Mouse (Mus musculus) heart, adult 2 months (tissue): ENCODE data around the gene Eps8l3. TPM values are rescaled to one million over a fixed set of nuclear protein-coding genes. Genes with fewer than 3 reads are reported as not detected.

Experiments used
- DNase-seq, 2 experiments: peaks; one replicate each; pipeline ENCODE4 v3.0.0; 2021
- H3K27ac ChIP-seq: fragments of 200-600 bp; 2 replicates; pipeline ENCODE4 v1.8.1; 2022
- H3K27me3 ChIP-seq: fragments of 200-500 bp; 2 replicates; pipeline ENCODE4 v1.6.1; 2012; ENCODE audit warnings: mild to moderate bottlenecking, low read length, inconsistent platforms, mixed read lengths; ENCODE audit not compliant: control insufficient read depth, insufficient read depth
- H3K36me3 ChIP-seq: fragments of 200-500 bp; 2 replicates; pipeline ENCODE4 v1.6.1; 2012; ENCODE audit warnings: low read length, inconsistent platforms; ENCODE audit not compliant: control insufficient read depth, insufficient read depth
- H3K4me1 ChIP-seq: fragments of 200-500 bp; 2 replicates; pipeline ENCODE4 v1.6.1; 2011; ENCODE audit warnings: low read length; ENCODE audit not compliant: control insufficient read depth, insufficient read depth
- H3K4me3 ChIP-seq: fragments of 200-600 bp; 2 replicates; pipeline ENCODE4 v1.8.1; 2022
- H3K79me2 ChIP-seq: fragments of 200-500 bp; replicated peaks from 2 replicates; pipeline ENCODE4 v1.6.1; 2012; ENCODE audit warnings: mild to moderate bottlenecking, inconsistent platforms, low read length, moderate library complexity, mixed read lengths; ENCODE audit not compliant: control insufficient read depth, insufficient read depth
- H3K9ac ChIP-seq: fragments of 200-500 bp; 2 replicates; pipeline ENCODE4 v1.6.1; 2012; ENCODE audit warnings: low read depth, mild to moderate bottlenecking, control low read depth, inconsistent platforms, low read length, mixed read lengths
- CTCF ChIP-seq: fragments of 200-600 bp; IDR thresholded peaks from 2 replicates; pipeline ENCODE4 v1.8.1; 2022; ENCODE audit warnings: antibody characterized with exemption, mild to moderate bottlenecking, moderate library complexity
- EP300 ChIP-seq: fragments of 200-500 bp; IDR thresholded peaks from 2 replicates; pipeline ENCODE4 v1.6.1; 2011; ENCODE audit warnings: low read depth, low read length, control low read depth; ENCODE audit not compliant: insufficient read depth
- POLR2A ChIP-seq: fragments of 200-500 bp; IDR thresholded peaks from 2 replicates; pipeline ENCODE4 v1.6.1; 2011; ENCODE audit warnings: mild to moderate bottlenecking, low read depth, low read length, control low read depth; ENCODE audit not compliant: insufficient read depth
- WGBS: fragments of 180-500 bp; shearing (Covaris S2); methylation state at CpG from one replicate; pipeline ENCODE4 v1.1.7; 2018; 5-methylcytosine and 5-hydroxymethylcytosine counted together
- intact Hi-C: fragments of 180-260 bp; cut with DNase I; formaldehyde crosslinking; loops from one replicate; pipeline ENCODE4 v1.15.1; 2025
- polyA plus RNA-seq: library from polyadenylated mRNA; depleted of rRNA; stranded (reverse); fragments of >200 nt; gene quantifications from 2 replicates; pipeline ENCODE4 v1.2.3, GENCODE M21; 2012
- total RNA-seq, 2 experiments: library from RNA; stranded (reverse); gene quantifications; 2 replicates each; pipeline ENCODE4 v1.2.3; 2021

Eps8l3 gene
- total and polyA plus RNA-seq, 3 experiments, result not detected

- Histone ChIP-seq H3K9ac (no peak overlapping the region), H3K4me1 (peaks cover 6% of the 10 kb centered on the region), H3K79me2 (no peaks in the 10 kb centered on the region), H3K4me3 (no peak overlapping the region), H3K36me3 (no peaks in the 10 kb centered on the region), H3K27me3 (no peaks in the 10 kb centered on the region), H3K27ac (no peak overlapping the region; the same call in 1 of the 2 replicates)
- peak; percentile 89 to 90 for DNase-seq
- TF ChIP-seq CTCF (peak; percentile 99; the same call in 1 of the 2 replicates), POLR2A (peak; percentile 42; the same call in 1 of the 2 replicates), EP300 (peak; percentile 99)
- 6% methylated on average over 2 of the region's 2 CpGs for WGBS
- intact Hi-C loops, result loop anchor here (1.0 to 10.0 kb wide), 4 partner anchors 105 to 259 kb away; partner anchors contain the start of gene Ahcyl1
These were observed 13.0 kb upstream of the Eps8l3 start for GRCm38 (mm10) chr3:107863898-107864603.

GRCm38 (mm10) chr3:107865364-107866091 is 11.5 kb upstream of the Eps8l3 start:
- intact Hi-C loops, result loop anchor here (2.0 to 10.0 kb wide), 2 partner anchors 107 to 261 kb away; no protein-coding TSS in a partner anchor
- Histone ChIP-seq H3K27ac (no peak overlapping the region), H3K36me3 (no peaks in the 10 kb centered on the region), H3K4me3 (no peak overlapping the region), H3K4me1 (peaks cover 6% of the 10 kb centered on the region), H3K79me2 (no peaks in the 10 kb centered on the region), H3K9ac (no peak overlapping the region), H3K27me3 (no peaks in the 10 kb centered on the region)
- DNase-seq, result no peak
- WGBS, result 66% methylated on average over 10 of the region's 10 CpGs
- TF ChIP-seq POLR2A, result no peak
- TF ChIP-seq CTCF, result no peak
- TF ChIP-seq EP300, result no peak

- DNase-seq, result peak; percentile 84 to 85
- intact Hi-C loops, result loop anchor here (1.0 to 10.0 kb wide), 4 partner anchors 50 to 280 kb away; no protein-coding TSS in a partner anchor
- no peak overlapping the region for H3K4me3 ChIP-seq
- 7% methylated on average over 8 of the region's 8 CpGs for WGBS
- no peaks in the 10 kb centered on the region for H3K79me2 ChIP-seq
- no peak overlapping the region for H3K9ac ChIP-seq
- no peaks in the 10 kb centered on the region for H3K27me3 ChIP-seq
- TF ChIP-seq POLR2A (no peak), EP300 (peak; percentile 94)
- H3K27ac ChIP-seq, result no peak overlapping the region
- peaks cover 5% of the 10 kb centered on the region for H3K4me1 ChIP-seq
- H3K36me3 ChIP-seq, result no peaks in the 10 kb centered on the region
These were observed 9.9 kb upstream of the Eps8l3 start for GRCm38 (mm10) chr3:107867086-107867485.

GRCm38 (mm10) chr3:107868452-107868851 is 8.6 kb upstream of the Eps8l3 start:
- Histone ChIP-seq H3K79me2 (no peaks in the 10 kb centered on the region), H3K9ac (no peak overlapping the region), H3K27me3 (no peaks in the 10 kb centered on the region), H3K27ac (no peak overlapping the region), H3K4me1 (peaks cover 2% of the 10 kb centered on the region), H3K4me3 (no peak overlapping the region), H3K36me3 (no peaks in the 10 kb centered on the region)
- TF ChIP-seq CTCF, result no peak
- TF ChIP-seq POLR2A, result no peak
- TF ChIP-seq EP300, result no peak
- 89% methylated on average over 22 of the region's 22 CpGs for WGBS
- no peak for DNase-seq
- intact Hi-C loops, result loop anchor here (10.0 kb wide), 1 partner anchor 264 kb away; no protein-coding TSS in a partner anchor

GRCm38 (mm10) chr3:107869097-107869496 is 7.9 kb upstream of the Eps8l3 start:
- intact Hi-C loops, result loop anchor here (10.0 kb wide), 1 partner anchor 264 kb away; no protein-coding TSS in a partner anchor
- Histone ChIP-seq H3K36me3 (no peaks in the 10 kb centered on the region), H3K79me2 (no peaks in the 10 kb centered on the region), H3K27ac (no peak overlapping the region), H3K4me3 (no peak overlapping the region), H3K27me3 (no peaks in the 10 kb centered on the region), H3K9ac (no peak overlapping the region), H3K4me1 (no peaks in the 10 kb centered on the region)
- TF ChIP-seq CTCF, result no peak
- TF ChIP-seq POLR2A, result no peak
- TF ChIP-seq EP300, result no peak
- 71% methylated on average over 7 of the region's 7 CpGs for WGBS
- DNase-seq, result no peak

GRCm38 (mm10) chr3:107869925-107870324 is 7.1 kb upstream of the Eps8l3 start:
- H3K36me3 ChIP-seq, result no peaks in the 10 kb centered on the region
- intact Hi-C loops, result loop anchor here (10.0 kb wide), 1 partner anchor 265 kb away; no protein-coding TSS in a partner anchor
- 56% methylated on average over 4 of the region's 4 CpGs for WGBS
- H3K9ac ChIP-seq, result no peak overlapping the region
- no peak overlapping the region for H3K4me3 ChIP-seq
- TF ChIP-seq POLR2A (no peak), CTCF (no peak), EP300 (no peak)
- H3K27me3 ChIP-seq, result no peaks in the 10 kb centered on the region
- no peak for DNase-seq
- H3K4me1 ChIP-seq, result no peaks in the 10 kb centered on the region
- no peak overlapping the region for H3K27ac ChIP-seq
- no peaks in the 10 kb centered on the region for H3K79me2 ChIP-seq
